ENCODE assay signal across 9 mouse cellular contexts in genomic region chr13:19158484-19158883, GRCm38 (mm10).
DNase-seq lines count a peak whose midpoint lies in the region; ATAC-seq lines count a peak whose summit lies in the region.
"Had no signal": no experiment of that assay in that cellular context is flagged by ENCODE, and none has a peak within 500 bp of the region (broad histone marks: within the 10 kb centered on the region; RNA-seq: fewer than 3 reads in every experiment).

No protein-coding gene starts in this region.

- no peak for ATAC-seq in cerebellum, adult (ENCODE audit: insufficient number of reproducible peaks, low FRiP score, low TSS enrichment)
- ATAC-seq in neural tube, embryonic 15.5 days (ENCODE audit: low FRiP score) = no peak; the same call in 1 of the 2 replicates
- peak; percentile 57; the same call in 1 of the 2 replicates for ATAC-seq in forebrain, embryonic 15.5 days (replicated peaks)
- no peak for ATAC-seq in neural tube, embryonic 11.5 days (ENCODE audit: insufficient read depth, low FRiP score, low TSS enrichment)

- no peak overlapping the region for H3K27ac ChIP-seq in neural tube, embryonic 15.5 days (replicated peaks)
- H3K27ac ChIP-seq in forebrain, embryonic 15.5 days (replicated peaks) = no peak overlapping the region
- H3K27ac ChIP-seq in neural tube, embryonic 11.5 days (ENCODE audit: low read depth, low read length) = no peak overlapping the region
- H3K27ac ChIP-seq: heart, embryonic 13.5 days had no signal

- no peak overlapping the region for H3K9ac ChIP-seq in neural tube, embryonic 15.5 days (replicated peaks)
- H3K9ac ChIP-seq in forebrain, embryonic 15.5 days (replicated peaks) = no peak overlapping the region
- H3K9ac ChIP-seq in neural tube, embryonic 11.5 days (ENCODE audit: low read length) = no peak overlapping the region
- H3K9ac ChIP-seq: heart, embryonic 13.5 days had no signal

- no peaks in the 10 kb centered on the region for H3K9me3 ChIP-seq in neural tube, embryonic 15.5 days (replicated peaks)
- H3K9me3 ChIP-seq in forebrain, embryonic 15.5 days = no peaks in the 10 kb centered on the region
- no peaks in the 10 kb centered on the region for H3K9me3 ChIP-seq in neural tube, embryonic 11.5 days (ENCODE audit: control insufficient read depth, low read length)
- H3K9me3 ChIP-seq: heart, embryonic 13.5 days had no signal

- WGBS in neural tube, embryonic 15.5 days = 33% methylated on average over 4 of the region's 4 CpGs
- 30% methylated on average over 4 of the region's 4 CpGs for whole genome bisulfite sequencing in forebrain, embryonic 15.5 days
- WGBS in neural tube, embryonic 11.5 days = 38% methylated on average over 4 of the region's 4 CpGs

- H3K36me3 ChIP-seq in neural tube, embryonic 15.5 days = no peaks in the 10 kb centered on the region
- no peaks in the 10 kb centered on the region for H3K36me3 ChIP-seq in forebrain, embryonic 15.5 days
- H3K36me3 ChIP-seq in neural tube, embryonic 11.5 days (ENCODE audit: control insufficient read depth, insufficient read depth, low read length) = no peaks in the 10 kb centered on the region
- H3K36me3 ChIP-seq: heart, embryonic 13.5 days had no signal

- no peak overlapping the region for H3K4me3 ChIP-seq in neural tube, embryonic 15.5 days (replicated peaks)
- H3K4me3 ChIP-seq in forebrain, embryonic 15.5 days = no peak overlapping the region
- H3K4me3 ChIP-seq in neural tube, embryonic 11.5 days (ENCODE audit: low read depth, low read length) = no peak overlapping the region
- H3K4me3 ChIP-seq: heart, embryonic 13.5 days had no signal

- DNase-seq in cerebellum, adult 11 months = peak; percentile 38
- DNase-seq in neural tube, embryonic 10.5 days (ENCODE audit: extremely low spot score, low spot score) = peak; percentile 44
- DNase-seq in c-Kit-negative CD71-positive TER-119-positive erythroid progenitor cells, embryonic 14.5 days (ENCODE audit: low read depth, low spot score) = peak; percentile 13
- DNase-seq in layer of hippocampus, postnatal 25 days (ENCODE audit: extremely low spot score in 1 of 2, low spot score in 1 of 2) = peak; percentile 42 to 79
- DNase-seq in neural tube, embryonic 11.5 days (ENCODE audit: low spot score) = peak; percentile 37

- no peak overlapping the region for H3K4me2 ChIP-seq in neural tube, embryonic 15.5 days
- H3K4me2 ChIP-seq in forebrain, embryonic 15.5 days (replicated peaks) = no peak overlapping the region
- no peak overlapping the region for H3K4me2 ChIP-seq in neural tube, embryonic 11.5 days (ENCODE audit: low read depth)
- H3K4me2 ChIP-seq: heart, embryonic 13.5 days had no signal

- no peaks in the 10 kb centered on the region for H3K4me1 ChIP-seq in neural tube, embryonic 15.5 days
- H3K4me1 ChIP-seq in forebrain, embryonic 15.5 days = no peaks in the 10 kb centered on the region
- no peaks in the 10 kb centered on the region for H3K4me1 ChIP-seq in neural tube, embryonic 11.5 days (ENCODE audit: control insufficient read depth, insufficient read depth, low read length)
- H3K4me1 ChIP-seq: heart, embryonic 13.5 days had no signal

- H3K27me3 ChIP-seq in neural tube, embryonic 15.5 days (replicated peaks) = no peaks in the 10 kb centered on the region
- H3K27me3 ChIP-seq in forebrain, embryonic 15.5 days = no peaks in the 10 kb centered on the region
- H3K27me3 ChIP-seq in neural tube, embryonic 11.5 days (ENCODE audit: control insufficient read depth, insufficient read depth, low read length) = no peaks in the 10 kb centered on the region
- H3K27me3 ChIP-seq: heart, embryonic 13.5 days had no signal
